Mouse (Mus musculus) layer of hippocampus, adult 8-10 months (tissue): ENCODE measurements around the gene Serpina5. TPM values are rescaled to one million over a fixed set of nuclear protein-coding genes. Genes with fewer than 3 reads are reported as not detected.
"Not testable (repeated sequence)": the region's sequence is repeated elsewhere in the genome, so short reads cannot be mapped to it uniquely, and the experiment has no call there.

Experiments
- DNase-seq, 2 experiments: peaks; one replicate each; pipeline ENCODE4 v3.0.0; 2022; ENCODE audit warnings: low spot score in 2 of 2
- total RNA-seq, 4 experiments: library from RNA; stranded (reverse); gene quantifications; 2 replicates each; pipeline ENCODE4 v1.2.4; 2022

The Serpina5 gene
- total RNA-seq: not detected

- no peak for DNase-seq
Measured at GRCm38 (mm10) chr12:104100768-104101167, at the start of gene Serpina5. TSS of gene Serpina5 (plus strand) at chr12:104101113.

GRCm38 (mm10) chr12:104053995-104054394 lies 46.9 kb upstream of the Serpina5 start:
- no peak for DNase-seq

DNA sequence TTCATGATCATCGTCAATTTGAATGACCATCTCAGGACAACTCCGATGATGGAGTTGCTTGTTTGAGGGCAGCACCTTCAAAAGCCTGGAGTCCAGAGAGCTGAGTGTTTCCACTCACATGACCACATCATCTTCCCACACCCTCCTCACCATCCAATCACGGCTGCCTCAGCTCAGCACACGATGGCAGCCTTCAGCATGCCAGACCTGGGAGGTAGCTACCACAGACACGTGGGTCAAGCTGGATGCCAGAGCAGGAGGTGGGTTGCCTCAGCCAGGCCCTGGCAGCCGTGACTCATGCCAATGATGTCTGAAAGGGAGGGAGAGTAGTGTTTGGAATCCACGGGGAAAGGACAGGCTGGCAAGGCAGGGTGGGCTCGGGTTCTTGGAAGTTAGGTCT lies 45.2 kb upstream of the Serpina5 start:
- no peak for DNase-seq

- DNase-seq: peak in 1 of 2 experiments; percentile 21
Measured at GRCm38 (mm10) chr12:104057050-104057449, 43.9 kb upstream of the Serpina5 start.

DNA sequence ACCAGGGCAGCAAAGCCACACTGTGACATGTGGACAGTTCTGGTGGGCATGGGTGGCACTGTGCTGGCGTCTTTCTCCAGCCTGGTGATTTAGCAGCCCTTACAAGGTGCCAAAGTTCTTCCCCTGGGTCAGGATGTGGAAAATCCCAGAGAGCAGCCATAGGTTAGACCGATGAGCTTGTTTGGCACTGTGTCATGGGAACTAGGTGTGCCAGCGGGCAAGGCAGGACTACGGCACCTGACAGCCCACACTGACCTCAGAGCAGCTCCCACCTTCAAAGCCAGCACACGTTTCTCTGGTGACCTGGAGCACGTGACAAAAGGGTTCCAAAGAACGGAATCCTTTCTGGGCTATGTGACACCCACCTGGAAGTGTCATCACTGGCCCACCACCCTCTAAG lies 43.4 kb upstream of the Serpina5 start:
- DNase-seq: no peak

- DNase-seq: peak in 1 of 2 experiments; percentile 12
Measured at GRCm38 (mm10) chr12:104060126-104060525, 40.8 kb upstream of the Serpina5 start.

- no peak for DNase-seq
Measured at GRCm38 (mm10) chr12:104061862-104062261, 39.1 kb upstream of the Serpina5 start.

DNA sequence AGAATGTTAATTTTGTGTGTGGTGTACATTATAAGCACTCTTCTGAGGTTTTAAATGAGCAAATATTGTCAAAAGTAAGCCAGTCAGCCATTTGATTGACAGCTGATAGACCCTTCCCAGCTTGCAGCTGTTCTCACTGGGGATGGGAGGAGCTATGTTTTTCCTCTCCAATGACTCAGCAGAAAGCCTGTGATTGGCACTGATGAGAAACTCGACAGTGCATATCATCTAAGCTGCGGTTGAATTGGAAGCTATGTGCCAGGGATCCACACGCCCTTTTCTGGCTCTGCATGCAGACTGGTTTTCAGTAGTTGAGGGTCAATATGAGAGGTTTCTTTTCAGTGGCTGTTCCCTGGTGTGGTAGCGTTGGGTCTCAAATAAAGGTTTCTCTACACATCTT lies 36.4 kb upstream of the Serpina5 start:
- DNase-seq: peak in 1 of 2 experiments; percentile 15

DNA sequence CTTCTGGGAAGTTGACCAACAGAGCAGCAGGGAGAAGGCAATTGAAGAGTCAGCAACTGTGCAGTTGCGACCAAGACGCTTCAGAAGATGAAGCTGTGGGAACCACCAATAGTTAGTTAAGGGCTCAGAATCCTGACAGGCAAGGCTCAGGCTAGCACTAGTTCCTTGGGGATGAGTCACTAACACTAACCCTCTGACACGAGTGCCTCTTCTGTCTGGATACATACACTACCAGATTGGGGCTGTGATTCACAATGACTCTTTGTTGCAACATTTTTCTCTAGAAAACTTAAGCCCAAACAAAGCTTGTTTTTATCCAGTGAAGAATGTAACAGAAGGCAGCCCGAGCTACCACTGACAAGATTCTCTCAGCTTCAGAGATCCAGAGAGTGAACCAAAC lies 35.9 kb upstream of the Serpina5 start:
- DNase-seq: no peak

GRCm38 (mm10) chr12:104066241-104066640 lies 34.7 kb upstream of the Serpina5 start:
- DNase-seq: peak in 1 of 2 experiments; percentile 54

GRCm38 (mm10) chr12:104067549-104067948 lies 33.4 kb upstream of the Serpina5 start:
- DNase-seq: peak; percentile 69 to 75

DNA sequence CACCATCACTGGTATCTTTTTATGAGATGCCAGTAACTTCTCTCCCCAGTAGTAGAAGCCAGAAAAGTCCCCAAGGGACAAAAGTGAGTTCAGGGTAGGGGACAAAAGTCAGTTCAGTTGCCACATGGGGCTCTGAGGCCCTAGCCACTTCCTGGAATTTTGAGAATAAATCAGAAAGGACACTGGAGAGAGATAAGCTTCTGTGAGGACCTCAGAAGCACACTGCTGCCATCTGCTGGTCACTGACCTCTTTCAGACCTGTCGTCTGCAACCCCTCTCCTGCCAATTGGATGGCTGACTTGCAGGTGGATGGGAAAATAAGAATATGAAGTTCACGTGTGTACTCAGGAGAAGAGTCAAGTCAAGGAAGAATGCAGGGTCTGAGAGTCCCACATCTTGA lies 31.3 kb upstream of the Serpina5 start:
- peak; percentile 66 to 86 for DNase-seq

GRCm38 (mm10) chr12:104071708-104072107 lies 29.2 kb upstream of the Serpina5 start:
- no peak for DNase-seq

- DNase-seq: peak; percentile 48 to 53
Measured at GRCm38 (mm10) chr12:104072286-104072685, 28.6 kb upstream of the Serpina5 start.

GRCm38 (mm10) chr12:104090119-104090518 lies 10.8 kb upstream of the Serpina5 start:
- DNase-seq: no peak

GRCm38 (mm10) chr12:104091303-104091702 lies 9.6 kb upstream of the Serpina5 start:
- no peak for DNase-seq

GRCm38 (mm10) chr12:104105847-104106246 lies 4.9 kb downstream of the Serpina5 start:
- DNase-seq: no peak

DNA sequence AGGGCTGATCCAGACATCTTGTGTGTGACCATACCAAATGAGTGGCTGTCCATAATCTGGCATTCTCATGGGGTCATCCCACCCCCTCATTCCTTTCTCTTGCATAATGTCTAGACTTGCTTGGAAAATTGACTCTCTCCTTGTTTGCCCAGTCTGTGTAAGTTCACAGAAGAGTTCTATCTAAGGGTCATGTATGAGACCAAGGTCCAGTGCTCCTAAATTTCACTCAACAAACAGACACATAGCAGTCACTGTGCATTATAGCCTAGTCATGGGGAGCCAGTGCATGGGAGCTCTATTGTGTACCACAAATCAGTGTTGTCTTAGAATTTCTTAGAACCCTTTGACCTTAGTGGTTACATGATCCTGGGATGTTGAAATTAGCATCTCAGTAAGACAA lies 6.0 kb downstream of the Serpina5 start:
- DNase-seq: no peak

DNA sequence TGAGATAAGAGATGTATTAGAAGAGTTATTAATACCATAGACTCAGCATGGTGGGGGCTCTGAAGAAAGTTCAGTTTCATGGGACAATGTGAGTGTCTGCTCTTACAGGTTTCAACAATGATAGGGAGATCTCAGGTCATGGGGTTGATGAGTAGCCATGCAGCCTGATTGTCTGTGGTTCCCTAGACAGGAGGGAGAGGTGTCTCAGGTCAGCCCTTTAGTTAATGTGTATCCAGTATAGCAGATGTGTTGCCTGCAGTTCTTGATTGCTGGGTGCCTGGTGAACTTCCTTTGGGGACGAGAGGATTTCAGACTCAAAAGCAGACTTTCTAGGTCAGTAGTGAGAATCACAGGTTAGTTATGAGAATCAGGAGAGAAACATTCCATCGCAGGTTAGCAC lies 7.6 kb downstream of the Serpina5 start:
- DNase-seq: no peak

DNA sequence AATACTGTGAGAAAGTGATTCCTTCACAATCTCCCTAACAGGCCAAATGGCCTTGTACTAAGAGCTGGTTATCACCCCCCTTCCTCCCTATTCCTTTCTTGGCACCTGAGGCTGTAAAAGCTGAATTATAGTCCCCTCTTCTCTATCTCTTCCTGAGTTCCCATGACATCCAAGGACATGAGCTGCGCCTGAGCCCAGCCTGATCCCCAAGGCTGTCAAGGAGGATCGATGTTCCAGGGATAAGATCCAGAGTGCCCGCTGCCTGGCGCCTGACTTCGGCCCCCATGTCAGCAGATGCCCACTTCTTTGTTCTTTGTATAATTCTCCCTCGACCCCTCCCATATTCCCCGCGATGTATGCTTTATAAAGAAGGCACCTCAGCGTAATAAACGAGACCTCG lies 11.4 kb downstream of the Serpina5 start, which contains the start of gene Serpina3a:
TSS of gene Serpina3a (plus strand) at position 392 of the 400 bp plus-strand sequence.
- DNase-seq: not testable (repeated sequence)

- no peak for DNase-seq
Measured at GRCm38 (mm10) chr12:104114921-104115579, 14.1 kb downstream of the Serpina5 start.

DNA sequence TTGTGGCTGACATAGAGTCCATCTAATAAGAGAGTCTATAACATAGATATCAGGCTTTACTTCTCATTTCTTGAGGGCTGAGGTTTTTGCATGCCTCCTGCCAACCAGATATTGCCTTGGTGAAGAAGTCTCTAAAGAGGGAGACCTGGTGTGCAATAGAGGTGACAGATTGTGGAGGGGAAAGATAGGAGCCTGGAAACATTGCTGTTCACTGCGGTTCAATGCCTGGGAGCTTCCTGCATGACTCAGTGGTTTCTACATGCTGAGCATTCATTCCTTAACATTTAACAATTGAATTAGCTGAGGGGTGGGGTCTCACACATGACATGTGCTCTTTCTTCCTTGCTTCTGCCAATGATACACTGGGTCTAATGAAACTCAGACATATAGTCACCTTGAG lies 22.2 kb downstream of the Serpina5 start:
- no peak for DNase-seq

- DNase-seq: no peak
Measured at GRCm38 (mm10) chr12:104123996-104124395, 23.1 kb downstream of the Serpina5 start.
